Mouse (Mus musculus) gastrocnemius, postnatal 4 days (tissue): ENCODE measurements around the gene Pacsin2. TPM values are rescaled to one million over a fixed set of nuclear protein-coding genes. Genes with fewer than 3 reads are reported as not detected.
A peak's percentile ranks its signal among the peaks of the same experiment; 100 is the strongest.
"Not testable (repeated sequence)": the region's sequence is repeated elsewhere in the genome, so short reads cannot be mapped to it uniquely, and the experiment has no call there.

Source experiments
- DNase-seq, 2 experiments: peaks; one replicate each; pipeline ENCODE4 v3.0.0; 2021 to 2022; ENCODE audit warnings: low spot score in 2 of 2, mixed read lengths in 2 of 2
- total RNA-seq, 2 experiments: library from RNA; stranded (reverse); gene quantifications; 2 replicates each; pipeline ENCODE4 v1.2.3; 2021

The Pacsin2 gene
- total RNA-seq, 2 experiments from 2014 or later: 62.7 to 66.9 TPM

GRCm38 (mm10) chr15:83382467-83382866 lies 81.9 kb downstream of the Pacsin2 start:
- no peak for DNase-seq

- no peak for DNase-seq
These were observed 87.3 kb downstream of the Pacsin2 start for GRCm38 (mm10) chr15:83377153-83377552.

GRCm38 (mm10) chr15:83375136-83375535 lies 89.3 kb downstream of the Pacsin2 start:
- DNase-seq: peak; percentile 44 to 75

GRCm38 (mm10) chr15:83374076-83374475 lies 90.3 kb downstream of the Pacsin2 start:
- DNase-seq: no peak

GRCm38 (mm10) chr15:83368702-83369101 lies 95.7 kb downstream of the Pacsin2 start:
- DNase-seq: not testable (repeated sequence)

- no peak for DNase-seq
These were observed 96.1 kb downstream of the Pacsin2 start for GRCm38 (mm10) chr15:83368261-83368660.

- peak in 1 of 2 experiments; percentile 47 for DNase-seq
These were observed 97.4 kb downstream of the Pacsin2 start for GRCm38 (mm10) chr15:83366933-83367552.

- no peak for DNase-seq
These were observed 98.7 kb downstream of the Pacsin2 start for GRCm38 (mm10) chr15:83365697-83366096.

- DNase-seq: no peak
These were observed 100.2 kb downstream of the Pacsin2 start for GRCm38 (mm10) chr15:83364194-83364593.

- DNase-seq: not testable (repeated sequence)
These were observed 101.6 kb downstream of the Pacsin2 start for GRCm38 (mm10) chr15:83362813-83363212.

GRCm38 (mm10) chr15:83360899-83361298 lies 103.5 kb downstream of the Pacsin2 start:
- not testable (repeated sequence) for DNase-seq

GRCm38 (mm10) chr15:83360140-83360539 lies 104.3 kb downstream of the Pacsin2 start:
- no peak for DNase-seq

- DNase-seq: no peak
These were observed 105.9 kb downstream of the Pacsin2 start for GRCm38 (mm10) chr15:83358476-83358875.

GRCm38 (mm10) chr15:83351546-83351945 lies 112.9 kb downstream of the Pacsin2 start:
- DNase-seq: no peak

GRCm38 (mm10) chr15:83350859-83351258 lies 113.5 kb downstream of the Pacsin2 start:
- no peak for DNase-seq

GRCm38 (mm10) chr15:83349954-83350711 lies 114.3 kb downstream of the Pacsin2 start, which contains the start of gene Arfgap3:
Gene Arfgap3, minus strand, starts transcription at chr15:83350247.
- peak; percentile 93 to 96 for DNase-seq

- DNase-seq: no peak
These were observed 115.0 kb downstream of the Pacsin2 start for GRCm38 (mm10) chr15:83349225-83349953.

GRCm38 (mm10) chr15:83348747-83349146 lies 115.7 kb downstream of the Pacsin2 start:
- DNase-seq: no peak

- no peak for DNase-seq
These were observed 118.4 kb downstream of the Pacsin2 start for GRCm38 (mm10) chr15:83345898-83346529.

- no peak for DNase-seq
These were observed 119.5 kb downstream of the Pacsin2 start for GRCm38 (mm10) chr15:83344956-83345355.

- no peak for DNase-seq
These were observed 120.2 kb downstream of the Pacsin2 start for GRCm38 (mm10) chr15:83344157-83344556.
